Mouse (Mus musculus) regulatory T cell (primary cell): Measurements from ENCODE around the gene Crybb1.

ENCODE experiments used
- in situ Hi-C: fragments of 300-600 bp; cut with MboI, MseI; formaldehyde crosslinking; loops from one replicate; pipeline ENCODE4 v1.15.1; 2025; ENCODE audit warnings: high pct_unique_total_duplicates

Crybb1 gene

DNA sequence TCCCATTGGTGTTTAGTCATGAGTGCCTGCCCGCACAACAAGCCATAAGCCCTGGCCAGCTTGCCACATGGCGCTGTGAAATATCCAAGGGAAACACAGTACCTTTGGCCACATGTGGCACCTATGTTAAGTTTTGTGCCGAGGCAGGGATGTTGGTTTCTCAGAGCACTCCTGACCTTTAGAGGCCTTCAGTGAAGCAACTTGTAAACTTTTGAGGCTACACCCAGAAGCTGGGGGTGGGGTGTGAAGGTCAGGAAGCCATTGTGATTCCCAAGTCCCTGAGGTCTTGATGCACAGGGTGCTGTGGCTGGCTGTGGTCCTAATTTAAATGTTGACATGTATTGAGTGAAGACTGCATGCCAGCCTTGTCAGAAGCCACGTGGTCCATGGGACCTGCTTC is 43.8 kb downstream of the Crybb1 start:
- in situ Hi-C loops, result no loop called here

- in situ Hi-C loops, result no loop called here
Measured at GRCm38 (mm10) chr5:112300112-112300511, 44.5 kb downstream of the Crybb1 start.

GRCm38 (mm10) chr5:112300721-112301308 is 45.2 kb downstream of the Crybb1 start:
- in situ Hi-C loops, result no loop called here

GRCm38 (mm10) chr5:112301694-112302093 is 46.1 kb downstream of the Crybb1 start:
- in situ Hi-C loops, result no loop called here

- in situ Hi-C loops, result no loop called here
Measured at GRCm38 (mm10) chr5:112302310-112302709, 46.7 kb downstream of the Crybb1 start.

- in situ Hi-C loops, result no loop called here
Measured at GRCm38 (mm10) chr5:112305842-112306241, 50.2 kb downstream of the Crybb1 start.

DNA sequence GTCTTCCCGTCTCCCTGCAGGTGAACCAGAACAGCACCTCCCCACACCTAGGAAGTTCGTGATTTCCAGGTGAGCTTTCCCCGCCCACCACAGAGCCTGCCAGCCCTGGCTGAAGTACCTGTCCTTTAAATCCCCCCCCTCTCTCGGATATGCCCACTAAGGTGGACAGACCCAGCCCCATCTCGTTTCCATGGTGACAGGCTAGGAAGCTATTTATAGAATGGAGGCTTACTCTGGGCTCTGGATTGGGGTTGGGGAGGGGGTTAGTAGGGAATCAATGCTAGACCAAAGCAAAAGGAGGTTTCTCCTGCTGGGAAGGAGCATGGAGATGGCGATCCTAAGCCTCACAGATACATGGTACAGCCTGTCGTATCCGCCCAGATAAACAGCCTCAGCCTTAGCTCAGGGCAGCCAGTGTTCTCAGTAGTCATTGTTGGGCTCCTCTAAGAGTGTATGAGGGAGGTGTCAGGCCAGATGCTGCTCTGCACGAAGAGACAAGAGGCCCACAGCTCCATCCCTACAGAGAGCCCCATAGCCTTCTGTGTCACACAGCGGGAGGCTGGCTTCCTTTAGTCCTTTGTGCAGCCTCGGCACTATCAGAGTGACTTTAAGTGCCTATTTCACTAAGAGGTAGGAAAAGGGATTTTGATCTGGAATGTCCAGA is 57.7 kb downstream of the Crybb1 start:
- in situ Hi-C loops, result no loop called here

- in situ Hi-C loops, result no loop called here
Measured at GRCm38 (mm10) chr5:112316468-112316867, 60.9 kb downstream of the Crybb1 start.

GRCm38 (mm10) chr5:112317328-112317727 is 61.7 kb downstream of the Crybb1 start:
- in situ Hi-C loops, result no loop called here
